Mouse (Mus musculus): ENCODE data around the gene Krtap10-4.
A peak's percentile ranks its signal among the peaks of the same experiment; 100 is the strongest.
"Not testable (repeated sequence)": the region's sequence is repeated elsewhere in the genome, so short reads cannot be mapped to it uniquely, and the experiment has no call there.

Gene Krtap10-4

DNA sequence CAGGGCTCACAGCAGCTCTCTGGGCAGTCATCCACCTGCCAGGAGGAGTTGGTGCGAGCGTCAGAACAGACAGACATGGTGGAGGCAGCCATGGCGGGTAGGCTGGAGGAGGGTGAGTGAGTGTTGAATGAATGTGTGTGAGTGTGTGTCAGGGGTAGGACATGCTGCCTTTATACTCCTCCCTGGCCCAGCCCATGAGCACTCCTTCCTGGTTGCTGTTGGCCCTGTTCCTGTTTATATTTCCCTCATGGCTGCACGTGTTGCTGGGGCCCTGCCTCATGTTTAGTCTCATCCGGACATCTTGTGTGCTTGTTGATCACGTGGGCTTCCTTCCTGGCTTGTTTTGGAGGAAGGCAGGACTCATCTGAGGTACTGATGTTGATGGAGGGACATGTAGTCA lies at the start of gene Krtap10-4:
TSS of gene Krtap10-4 (minus strand) at position 145 of the 400 bp plus-strand sequence.
- no peak for DNase-seq (ENCODE audit: low spot score in 2 of 2)

DNA sequence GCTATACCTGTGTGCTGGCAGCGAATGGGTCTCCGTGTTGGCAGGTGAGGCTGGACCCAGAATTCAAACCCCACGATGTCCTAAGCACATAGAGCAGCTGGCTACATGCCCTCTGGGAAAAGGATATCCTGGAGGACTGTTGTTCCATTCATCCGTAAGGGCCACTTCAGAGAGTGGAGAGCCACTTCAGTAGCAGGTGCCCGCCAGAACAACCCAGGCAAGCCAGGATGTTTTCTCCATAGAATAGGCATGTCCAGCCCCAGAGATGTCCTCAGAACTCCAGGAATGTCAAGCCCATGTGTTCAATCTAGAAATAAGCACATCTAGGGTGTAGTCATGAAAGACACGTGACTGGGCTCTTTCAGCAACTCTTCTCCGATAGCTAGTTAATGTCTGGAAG lies 42.8 kb upstream of the Krtap10-4 start:
- no peak for DNase-seq (ENCODE audit: low spot score in 2 of 2)

DNA sequence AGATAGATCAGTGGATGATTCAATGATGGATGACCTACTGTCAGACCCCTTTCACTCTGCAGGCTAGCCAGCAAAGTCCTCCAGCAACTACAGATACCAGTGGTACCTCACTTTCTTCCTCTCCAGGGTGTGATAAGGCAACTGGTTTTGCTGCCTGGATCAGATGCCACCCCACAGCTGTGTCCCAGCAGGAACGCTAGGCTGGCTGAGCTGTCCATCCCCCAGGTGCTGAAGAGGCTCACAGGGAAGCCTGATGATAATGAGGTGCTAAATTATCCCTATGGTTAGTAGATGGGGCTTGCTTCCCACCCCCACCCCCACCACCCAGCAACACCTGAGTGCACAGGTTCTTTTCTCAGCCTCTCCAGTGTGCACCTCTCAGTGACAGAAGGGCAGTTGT lies 40.7 kb upstream of the Krtap10-4 start:
- DNase-seq (ENCODE audit: low spot score in 2 of 2), result no peak

DNA sequence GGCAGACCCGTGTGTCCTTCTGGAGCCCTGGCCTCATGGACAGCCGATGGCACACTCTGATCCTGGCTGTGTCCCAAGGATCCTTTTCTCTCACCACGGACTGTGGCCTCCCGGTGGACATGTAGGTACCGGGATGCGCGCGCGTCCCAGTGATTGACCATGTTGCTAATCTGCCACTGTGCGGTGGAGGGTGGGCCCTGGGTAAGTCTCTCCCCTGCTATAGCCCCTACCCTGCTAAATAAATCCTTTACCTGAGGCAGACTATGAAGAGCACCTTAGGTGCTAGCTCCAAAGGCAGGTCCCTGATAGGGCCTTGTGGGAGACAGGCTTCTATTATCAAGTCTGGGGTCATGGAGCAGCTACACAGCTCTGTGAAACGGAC lies 37.9 kb upstream of the Krtap10-4 start:
- DNase-seq (ENCODE audit: low spot score in 2 of 2), result no peak

DNA sequence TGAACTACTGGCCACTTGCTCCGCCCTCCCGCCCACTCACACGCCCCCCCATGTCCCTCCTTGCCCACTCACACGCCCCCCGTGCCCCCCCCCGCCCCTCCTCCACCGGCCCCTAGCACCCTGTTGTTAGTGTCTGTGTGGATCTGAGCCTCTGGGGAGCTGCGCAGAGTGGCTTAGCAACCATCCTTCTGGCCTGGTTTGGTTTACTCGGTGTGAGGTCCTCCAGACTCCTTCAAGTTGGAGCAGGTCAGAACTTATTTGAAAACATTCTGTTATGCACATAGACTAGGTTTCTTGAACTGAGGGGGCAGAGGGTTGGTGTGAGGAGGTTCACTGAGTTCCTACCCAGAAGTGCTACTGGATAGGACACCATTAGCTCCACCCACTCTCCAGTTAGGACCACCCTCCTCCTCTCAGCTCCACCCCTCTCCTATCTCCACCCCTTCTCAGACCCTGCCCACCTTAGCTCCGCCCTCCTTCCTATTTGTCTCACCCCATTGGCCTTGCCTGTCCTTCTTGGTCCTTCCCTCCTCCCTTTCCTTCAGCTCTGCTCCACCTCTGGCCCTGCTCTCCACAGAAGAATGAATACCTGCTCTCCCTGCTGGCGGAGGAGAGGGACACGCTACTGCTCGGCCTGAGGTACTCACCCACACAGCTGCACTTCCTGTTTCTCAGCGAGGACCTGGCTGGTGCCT lies 37.3 kb upstream of the Krtap10-4 start:
- DNase-seq (ENCODE audit: low spot score in 2 of 2), result peak; percentile 79 to 84

DNA sequence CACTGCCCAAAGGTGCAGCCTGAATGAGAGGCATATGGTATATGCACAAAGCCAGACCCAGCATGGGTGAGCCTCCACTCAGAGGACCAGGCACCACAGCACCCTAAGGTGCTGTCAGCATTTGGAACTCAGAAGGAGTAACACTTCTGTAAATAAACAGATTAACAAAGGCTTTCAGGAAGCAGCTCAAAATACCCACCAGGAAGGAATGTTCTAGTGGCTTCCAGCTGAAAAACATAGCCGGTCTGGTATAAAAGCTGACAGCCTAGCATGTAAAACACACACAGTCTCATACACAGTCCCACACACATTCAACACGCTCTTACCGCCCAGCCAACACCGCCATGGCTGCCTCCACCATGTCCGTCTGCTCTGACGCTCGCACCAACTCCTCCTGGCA lies 34.8 kb upstream of the Krtap10-4 start, which contains the start of gene Gm3285:
TSS of gene Gm3285 (plus strand) at position 301 of the 400 bp plus-strand sequence.
- no peak for DNase-seq (ENCODE audit: low spot score in 2 of 2)

DNA sequence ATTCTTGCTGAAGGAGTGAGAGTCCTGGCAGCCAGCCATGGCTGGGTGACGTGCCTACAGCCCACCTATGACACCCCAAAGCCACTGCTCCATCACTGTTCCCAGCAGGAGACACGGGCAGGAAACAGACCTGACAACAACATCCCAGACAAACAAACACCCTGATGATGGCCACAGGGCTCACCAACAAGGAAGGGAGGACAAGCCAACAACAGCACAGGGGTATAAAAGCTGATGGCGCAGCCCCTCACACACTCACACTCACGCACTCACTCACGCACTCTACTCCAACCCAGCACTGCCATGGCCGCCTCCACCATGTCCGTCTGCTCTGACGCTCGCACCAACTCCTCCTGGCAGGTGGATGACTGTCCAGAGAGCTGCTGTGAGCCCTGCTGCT lies 25.7 kb upstream of the Krtap10-4 start, which contains the start of gene Gm10318:
TSS of gene Gm10318 (plus strand) at position 301 of the 400 bp plus-strand sequence.
- DNase-seq (ENCODE audit: low spot score in 2 of 2), result no peak

DNA sequence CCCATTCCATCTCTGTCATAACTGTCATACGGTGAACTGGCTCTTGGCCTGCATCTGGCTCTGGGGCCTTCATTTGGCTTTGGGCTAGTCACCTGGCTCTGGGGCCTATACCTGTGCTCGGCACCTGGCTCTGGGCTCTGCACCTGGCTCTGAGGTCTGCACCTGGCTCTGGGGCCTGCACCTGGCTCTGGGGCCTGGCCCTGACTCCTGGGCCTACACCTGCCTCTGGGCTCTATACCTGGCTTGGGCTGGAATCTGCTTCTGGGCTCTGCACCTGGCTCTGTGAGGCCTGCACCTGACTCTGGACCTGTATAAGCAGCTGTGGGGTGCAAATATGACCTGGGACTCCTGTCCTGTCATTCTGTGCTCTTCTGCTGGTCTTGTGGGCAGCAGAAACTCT lies 20.6 kb upstream of the Krtap10-4 start:
- DNase-seq (ENCODE audit: low spot score in 2 of 2), result no peak

DNA sequence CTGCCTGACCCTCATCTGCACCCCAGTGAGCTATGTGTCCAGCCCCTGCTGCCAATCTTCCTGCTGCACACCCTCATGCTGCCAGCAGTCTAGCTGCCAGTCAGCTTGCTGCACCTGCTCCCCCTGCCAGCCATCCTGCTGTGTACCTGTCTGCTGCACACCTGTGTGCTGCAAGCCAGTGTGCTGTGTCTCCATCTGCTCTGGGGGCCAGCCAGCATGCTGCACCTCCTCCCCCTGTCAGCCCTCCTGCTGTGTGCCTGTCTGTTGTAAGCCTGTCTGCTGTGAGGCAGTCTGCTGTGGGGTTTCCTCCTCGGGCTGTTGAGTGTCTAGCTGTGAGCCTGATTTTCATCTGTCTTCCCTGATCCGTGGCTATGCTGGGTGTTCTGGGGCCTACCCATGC lies 20.1 kb upstream of the Krtap10-4 start:
- DNase-seq (ENCODE audit: low spot score in 2 of 2), result no peak

DNA sequence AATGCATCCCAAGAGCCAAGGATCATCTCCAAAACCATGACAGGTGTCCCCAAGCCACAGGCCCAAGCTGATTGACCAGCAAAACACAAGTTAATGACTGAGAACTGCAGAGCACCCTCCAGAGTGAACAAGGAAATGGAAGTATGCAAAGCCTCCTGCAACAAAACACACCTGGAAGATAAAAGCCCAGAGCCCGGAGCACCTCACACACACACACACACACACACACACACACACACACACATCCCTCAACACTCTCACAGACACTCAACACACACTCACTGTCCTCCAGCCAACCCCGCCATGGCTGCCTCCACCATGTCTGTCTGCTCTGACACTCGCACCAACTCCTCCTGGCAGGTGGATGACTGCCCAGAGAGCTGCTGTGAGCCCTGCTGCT lies 19.6 kb upstream of the Krtap10-4 start, which contains the start of gene Gm36176:
TSS of gene Gm36176 (plus strand) at position 301 of the 400 bp plus-strand sequence.
- no peak for DNase-seq (ENCODE audit: low spot score in 2 of 2)

DNA sequence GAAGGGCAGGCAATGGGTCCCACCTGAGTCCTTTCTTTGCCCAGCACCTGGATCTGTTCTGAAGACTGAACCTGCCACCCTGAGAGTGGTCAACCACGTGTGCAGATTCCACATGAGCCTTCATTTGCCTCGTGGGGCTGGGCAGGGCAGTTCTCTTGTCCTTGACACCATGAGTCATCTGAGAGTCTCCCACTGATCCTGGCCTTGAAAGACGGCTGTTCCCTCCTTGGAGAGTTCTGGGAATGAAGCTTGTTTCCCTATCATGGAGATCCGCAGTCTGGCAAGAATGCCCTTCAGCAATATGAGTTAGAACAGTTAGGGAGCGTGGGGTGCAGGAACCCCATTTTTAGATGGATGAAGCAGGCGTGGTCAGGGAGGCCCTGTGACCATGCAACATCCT lies 12.1 kb upstream of the Krtap10-4 start:
- no peak for DNase-seq (ENCODE audit: low spot score in 2 of 2)

DNA sequence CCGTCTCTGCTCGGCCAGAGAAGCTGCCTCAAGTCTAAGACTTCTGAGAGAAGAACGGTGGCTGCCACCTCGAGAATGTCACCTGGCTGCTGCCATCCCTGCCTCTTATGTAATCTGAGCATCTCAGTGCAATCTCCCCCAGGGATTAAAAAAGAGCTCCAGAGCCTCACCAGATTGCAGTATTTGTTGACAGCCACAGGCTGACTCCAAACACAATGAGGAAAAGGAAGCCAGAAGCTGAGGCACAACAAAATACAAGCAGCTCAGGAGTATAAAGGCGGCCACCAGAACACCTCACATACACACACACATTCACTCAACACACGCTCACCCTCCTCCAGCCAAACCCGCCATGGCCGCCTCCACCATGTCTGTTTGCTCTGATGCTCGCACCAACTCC lies 8.8 kb upstream of the Krtap10-4 start, which contains the start of gene Krtap10-10:
TSS of gene Krtap10-10 (plus strand) at position 301 of the 400 bp plus-strand sequence.
- DNase-seq (ENCODE audit: low spot score in 2 of 2), result no peak

DNA sequence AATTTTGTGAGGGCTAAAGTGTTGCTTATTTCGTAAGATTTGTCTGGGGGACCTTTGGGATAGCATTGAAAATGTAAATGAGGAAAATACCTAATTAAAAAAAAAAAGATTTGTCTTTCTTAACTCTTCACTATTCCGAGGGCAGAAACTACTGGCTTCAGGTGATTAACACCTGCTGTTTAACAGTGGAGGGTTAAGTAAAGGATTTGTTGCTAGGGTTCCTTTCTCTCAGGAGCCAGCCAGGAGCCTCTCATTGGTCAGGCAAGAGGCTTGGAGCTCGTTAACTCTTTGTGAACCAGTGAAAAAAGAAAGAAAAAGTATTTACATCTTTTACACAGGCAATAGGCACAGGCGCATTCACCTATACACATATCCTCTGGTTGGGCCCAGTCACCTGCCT lies 7.7 kb downstream of the Krtap10-4 start:
- DNase-seq (ENCODE audit: low spot score in 2 of 2), result no peak

DNA sequence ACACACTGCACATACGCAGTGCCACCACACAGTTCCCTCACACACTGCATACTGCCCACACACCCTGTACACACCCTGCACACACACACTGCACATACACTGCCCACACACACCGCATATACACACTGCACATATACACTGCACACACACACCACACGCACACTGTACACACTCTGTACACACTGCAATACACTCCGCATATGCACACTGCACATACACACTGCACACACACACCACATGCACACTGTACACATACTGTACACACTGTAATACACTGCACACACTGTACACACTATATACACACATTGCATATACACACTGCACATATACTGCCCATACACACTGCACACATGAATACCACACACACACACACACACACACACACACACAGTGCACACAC lies 8.4 kb downstream of the Krtap10-4 start:
- DNase-seq (ENCODE audit: low spot score in 2 of 2), result no peak

DNA sequence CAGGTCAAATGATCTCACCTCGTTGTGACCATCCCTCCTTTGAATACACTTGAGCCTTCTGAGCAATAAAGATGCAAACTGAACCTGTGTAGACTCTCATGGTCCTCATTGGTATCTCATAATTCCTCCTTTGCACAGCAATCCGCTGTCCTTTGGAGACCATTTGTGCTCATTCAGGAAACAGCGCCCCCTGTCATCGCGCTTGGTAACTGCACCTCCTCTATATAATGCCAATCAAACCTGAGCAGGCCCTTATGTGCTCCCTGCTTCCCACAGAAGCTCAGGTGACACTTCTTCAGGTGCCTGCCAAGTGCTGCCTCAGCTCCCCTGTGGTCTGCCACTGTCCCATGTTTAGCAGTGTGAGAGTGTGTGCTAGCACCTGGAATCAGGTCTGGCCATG lies 11.4 kb downstream of the Krtap10-4 start:
- DNase-seq (ENCODE audit: low spot score in 2 of 2), result no peak

DNA sequence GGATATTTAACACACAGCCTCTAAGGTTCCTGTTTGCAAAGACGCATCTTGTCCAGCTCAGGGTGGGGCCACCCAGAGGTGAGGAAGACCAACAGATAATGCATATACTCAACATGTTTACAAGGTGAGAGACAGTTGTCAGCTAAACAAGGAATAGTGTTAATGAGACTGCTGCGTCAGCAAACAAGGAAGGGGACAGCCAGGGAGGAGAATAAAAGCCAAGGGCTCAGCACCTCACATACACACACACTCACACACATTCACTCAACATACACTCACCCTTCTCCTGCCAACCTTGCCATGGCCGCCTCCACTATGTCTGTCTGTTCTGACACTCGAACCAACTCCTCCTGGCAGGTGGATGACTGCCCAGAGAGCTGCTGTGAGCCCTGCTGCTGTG lies 12.5 kb downstream of the Krtap10-4 start, which contains the start of gene Gm2696:
TSS of gene Gm2696 (plus strand) at position 301 of the 400 bp plus-strand sequence.
- DNase-seq (ENCODE audit: low spot score in 2 of 2), result no peak

DNA sequence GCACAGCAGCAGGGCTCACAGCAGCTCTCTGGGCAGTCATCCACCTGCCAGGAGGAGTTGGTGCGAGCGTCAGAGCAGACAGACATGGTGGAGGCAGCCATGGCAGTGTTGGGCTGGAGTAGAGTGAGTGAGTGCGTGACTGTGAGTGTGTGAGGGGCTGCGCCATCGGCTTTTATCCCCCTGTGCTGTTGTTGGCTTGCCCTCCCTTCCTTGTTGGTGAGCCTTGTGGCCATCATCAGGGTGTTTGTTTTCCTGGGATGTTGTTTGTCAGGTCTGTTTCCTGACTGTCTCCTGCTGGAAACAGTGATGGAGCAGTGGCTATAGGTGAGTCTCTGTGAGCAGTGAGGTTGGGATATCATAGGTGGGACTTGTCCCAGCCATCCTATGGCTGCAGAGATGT lies 15.2 kb downstream of the Krtap10-4 start, which contains the start of gene Gm9507:
TSS of gene Gm9507 (minus strand) at position 101 of the 400 bp plus-strand sequence.
- DNase-seq (ENCODE audit: low spot score in 2 of 2), result no peak

DNA sequence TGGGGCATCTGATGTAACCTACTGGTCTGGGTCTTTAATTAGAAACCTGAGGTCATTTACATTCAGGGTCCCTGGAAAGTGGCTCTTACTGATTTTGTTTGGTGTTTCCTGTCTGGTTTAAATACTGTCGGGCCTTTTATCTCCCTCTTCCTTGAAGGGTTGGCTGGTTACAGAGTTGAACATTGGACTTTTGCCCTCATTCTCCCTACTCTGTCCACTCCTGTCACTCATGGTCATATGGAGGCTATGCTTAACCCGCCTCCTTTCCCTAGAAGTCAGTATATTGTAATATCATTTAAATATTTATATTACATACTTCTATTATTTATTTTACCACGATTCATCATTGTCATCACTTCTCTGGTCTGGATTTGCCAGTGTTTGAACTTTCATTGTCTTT lies 22.8 kb downstream of the Krtap10-4 start:
- no peak for DNase-seq (ENCODE audit: low spot score in 2 of 2)

DNA sequence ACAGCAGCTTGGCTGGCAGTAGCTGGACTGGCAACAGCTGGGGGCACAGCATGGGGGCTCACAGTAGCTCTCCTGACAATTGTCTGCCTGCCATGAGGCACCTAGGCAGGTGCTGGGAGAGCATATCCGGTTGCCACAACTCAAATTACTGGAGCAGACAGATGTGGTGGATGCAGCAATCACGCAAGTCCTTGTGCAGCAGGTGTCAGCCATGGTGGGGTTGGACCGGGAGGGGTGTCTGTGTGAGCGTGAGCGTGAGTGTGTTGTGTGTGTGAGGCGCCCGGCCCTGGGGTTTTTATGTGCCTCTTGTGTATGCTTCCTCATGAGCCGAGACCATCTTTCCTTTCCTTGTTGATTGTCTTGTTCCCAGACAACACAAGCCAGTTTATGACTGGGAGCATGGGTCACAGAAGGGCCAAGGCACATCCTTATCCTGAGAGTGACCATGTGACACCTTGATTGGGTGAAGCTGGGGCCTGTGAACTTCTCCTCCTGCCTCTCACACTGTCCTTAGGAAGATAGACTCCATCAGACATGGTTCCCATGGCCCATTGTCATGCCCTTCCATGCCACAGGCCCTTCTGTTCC lies 27.9 kb downstream of the Krtap10-4 start, which contains the start of gene Gm19668:
TSS of gene Gm19668 (minus strand) at position 213 of the 588 bp plus-strand sequence.
- no peak for DNase-seq (ENCODE audit: low spot score in 2 of 2)

DNA sequence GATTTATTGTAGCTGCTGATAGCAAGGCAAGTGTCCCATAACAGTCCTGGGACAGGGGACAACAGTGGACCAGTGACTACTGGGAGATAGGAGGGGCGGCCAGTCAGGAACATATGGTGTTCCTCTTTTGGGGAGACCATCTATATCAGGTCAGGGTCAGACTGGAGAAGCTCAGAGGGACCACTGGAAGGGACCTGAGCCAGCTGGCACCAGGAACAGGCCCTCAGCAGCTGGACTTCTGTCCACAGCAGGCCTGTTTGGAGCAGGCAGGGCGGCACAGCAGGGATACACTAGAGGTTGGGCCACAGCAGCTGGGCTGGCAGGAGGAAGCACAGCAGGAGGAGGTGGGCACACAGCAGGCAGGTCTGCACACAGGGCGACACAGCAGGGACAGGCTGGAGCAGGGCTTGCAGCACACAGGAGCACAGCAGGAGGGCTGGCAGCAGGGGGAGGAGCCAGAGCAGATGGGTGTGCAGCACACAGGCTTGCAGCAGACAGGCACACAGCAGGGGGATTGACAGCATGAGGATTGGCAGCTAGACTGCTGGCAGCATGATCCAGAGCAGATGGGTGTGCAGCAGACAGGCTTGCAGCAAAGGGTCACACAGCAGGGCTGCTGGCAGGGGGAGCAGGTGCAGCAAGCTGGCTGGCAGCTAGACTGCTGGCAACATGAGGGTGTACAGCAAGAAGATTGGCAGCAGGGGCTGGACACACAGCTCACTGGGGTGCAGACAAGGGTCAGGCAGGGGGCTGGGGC lies 28.6 kb downstream of the Krtap10-4 start:
- DNase-seq (ENCODE audit: low spot score in 2 of 2), result not testable (repeated sequence)

DNA sequence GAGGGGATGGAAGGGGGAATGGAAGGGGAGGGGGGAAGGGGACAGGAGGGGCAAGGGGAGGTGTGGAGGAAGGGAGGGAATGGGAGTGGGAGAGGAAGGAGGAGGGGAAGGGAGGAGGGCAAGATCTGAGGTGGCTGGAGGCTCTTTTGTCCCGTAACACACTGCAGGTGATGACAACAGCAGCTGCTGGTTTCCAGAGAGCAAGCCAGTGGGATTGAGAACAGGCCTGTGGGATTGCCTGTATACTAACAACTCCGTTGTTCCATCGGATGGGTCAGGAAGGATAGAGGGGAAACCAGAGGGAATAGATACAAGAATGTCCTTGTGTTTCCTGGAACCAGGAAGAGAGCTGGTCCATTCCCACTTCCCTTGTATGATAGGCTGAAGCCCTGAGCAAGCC lies 29.2 kb downstream of the Krtap10-4 start:
- DNase-seq (ENCODE audit: low spot score in 2 of 2), result no peak

DNA sequence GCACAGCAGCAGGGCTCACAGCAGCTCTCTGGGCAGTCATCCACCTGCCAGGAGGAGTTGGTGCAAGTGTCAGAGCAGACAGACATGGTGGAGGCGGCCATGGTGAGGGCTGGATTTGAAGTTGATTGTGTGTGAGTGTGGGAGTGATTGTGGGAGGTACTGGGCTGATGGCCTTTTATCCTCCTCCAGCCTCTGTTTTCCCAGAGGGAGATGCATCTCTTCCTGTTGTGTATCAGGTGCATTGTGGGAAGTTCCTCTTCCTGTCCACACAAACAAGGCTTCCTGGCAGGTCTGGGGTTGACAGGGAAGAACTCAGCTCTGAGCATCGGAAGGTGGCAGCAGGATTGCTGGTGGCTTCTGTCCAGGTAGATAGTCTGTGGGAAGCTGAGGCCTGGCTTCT lies 31.9 kb downstream of the Krtap10-4 start, which contains the start of gene Gm9639:
TSS of gene Gm9639 (minus strand) at position 101 of the 400 bp plus-strand sequence.
- DNase-seq (ENCODE audit: low spot score in 2 of 2), result no peak
